Mouse (Mus musculus) ES-E14 (cell line): ENCODE measurements around the gene H2-T23.

ENCODE experiments used
- HCFC1 ChIP-seq: IDR thresholded peaks from 2 replicates; pipeline ENCODE4 v1.6.1; 2012; ENCODE audit warnings: low read length, inconsistent platforms, borderline replicate concordance; ENCODE audit not compliant: insufficient read depth
- MAFK ChIP-seq: IDR thresholded peaks from 2 replicates; pipeline ENCODE4 v1.6.1; 2014; ENCODE audit warnings: mild to moderate bottlenecking, low read depth, low read length, inconsistent platforms; ENCODE audit not compliant: insufficient read depth
- ZC3H11A ChIP-seq: IDR thresholded peaks from 2 replicates; pipeline ENCODE4 v1.6.1; 2012; ENCODE audit warnings: low read depth, mild to moderate bottlenecking, inconsistent platforms, low read length, borderline replicate concordance
- ZNF384 ChIP-seq: IDR thresholded peaks from 2 replicates; pipeline ENCODE4 v1.6.1; 2012; ENCODE audit warnings: low read depth, low read length, inconsistent platforms

GRCm38 (mm10) chr17:35999356-35999755 is 33.3 kb downstream of the H2-T23 start:
- TF ChIP-seq MAFK, result no peak
- no peak for TF ChIP-seq ZNF384
- TF ChIP-seq ZC3H11A, result no peak
- no peak for TF ChIP-seq HCFC1
